Mouse (Mus musculus): ENCODE measurements around the gene Mblac2. TPM values are rescaled to one million over a fixed set of nuclear protein-coding genes. Genes with fewer than 3 reads are reported as not detected.

Gene Mblac2
- polyA plus RNA-seq, 2 experiments = 4.9 to 14.1 TPM

- Histone ChIP-seq H3K4me1 (ENCODE audit: control insufficient read depth, insufficient read depth, low read length) (peaks cover 11% of the 10 kb centered on the region; the same call in 1 of the 2 replicates), H3K4me3 (replicated peaks; ENCODE audit: low read length) (no peak overlapping the region)
- 82% methylated on average over 11 of the region's 11 CpGs for WGBS
These were observed 74.8 kb downstream of the Mblac2 start for GRCm38 (mm10) chr13:81785766-81786480.

DNA sequence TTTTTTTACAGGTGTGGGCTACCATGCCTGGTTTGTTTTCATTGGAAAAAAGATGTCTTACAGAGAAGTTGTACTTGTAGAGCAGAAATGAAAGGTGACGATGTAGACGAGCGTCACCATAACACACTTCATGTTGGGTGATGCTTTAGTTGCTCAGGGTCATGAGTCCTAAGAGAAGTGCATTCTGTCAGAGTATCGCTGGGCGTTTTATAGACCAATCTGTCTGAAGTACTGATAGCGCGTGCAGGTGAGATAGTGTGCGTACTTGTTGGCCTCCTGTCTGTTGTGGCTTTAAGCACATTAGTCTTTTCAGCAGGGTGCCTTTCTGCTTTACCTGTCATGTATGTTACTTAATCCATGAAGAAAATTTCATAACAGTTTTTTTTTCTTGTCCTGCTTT is 79.0 kb downstream of the Mblac2 start:
- DNase-seq (ENCODE audit: low spot score) = no peak
- Histone ChIP-seq H3K9me3 (ENCODE audit: control insufficient read depth, low read length) (no peaks in the 10 kb centered on the region), H3K9ac (ENCODE audit: low read depth, low read length, severe bottlenecking) (no peak overlapping the region), H3K4me2 (replicated peaks; ENCODE audit: low read depth, low read length, severe bottlenecking) (no peak overlapping the region), H3K36me3 (ENCODE audit: control insufficient read depth, insufficient read depth, low read length) (peaks cover 46% of the 10 kb centered on the region), H3K27ac (replicated peaks; ENCODE audit: low read depth, low read length) (no peak overlapping the region), H3K27me3 (ENCODE audit: control insufficient read depth, insufficient read depth, low read length) (no peaks in the 10 kb centered on the region), H3K4me3 (replicated peaks; ENCODE audit: low read length) (no peak overlapping the region), H3K4me1 (ENCODE audit: control insufficient read depth, insufficient read depth, low read length) (peaks cover under 1% of the 10 kb centered on the region; the same call in 1 of the 2 replicates)
- ATAC-seq (ENCODE audit: low FRiP score, low read depth) = no peak
- no peak for TF ChIP-seq POLR2A (IDR thresholded peaks at IDR 0.05; ENCODE audit: borderline replicate concordance, extremely low read depth, insufficient read depth, insufficient read length)
- 92% methylated on average over 8 of the region's 8 CpGs for WGBS

More at GRCm38 (mm10) chr13:81785766-81786480, 74.8 kb downstream of the Mblac2 start:
- peaks cover 26% of the 10 kb centered on the region for H3K36me3 ChIP-seq (ENCODE audit: control insufficient read depth, insufficient read depth, low read length)
- H3K4me2 ChIP-seq (replicated peaks; ENCODE audit: low read depth, low read length, severe bottlenecking) = no peak overlapping the region
- no peak for TF ChIP-seq POLR2A (IDR thresholded peaks at IDR 0.05; ENCODE audit: borderline replicate concordance, extremely low read depth, insufficient read depth, insufficient read length)
- H3K9ac ChIP-seq (ENCODE audit: low read depth, low read length, severe bottlenecking) = no peak overlapping the region
- no peak overlapping the region for H3K27ac ChIP-seq (replicated peaks; ENCODE audit: low read depth, low read length)
- DNase-seq (ENCODE audit: low spot score) (no peak), ATAC-seq (ENCODE audit: low FRiP score, low read depth) (no peak)
- H3K27me3 ChIP-seq (ENCODE audit: control insufficient read depth, insufficient read depth, low read length) = no peaks in the 10 kb centered on the region
- no peaks in the 10 kb centered on the region for H3K9me3 ChIP-seq (ENCODE audit: control insufficient read depth, low read length)

DNA sequence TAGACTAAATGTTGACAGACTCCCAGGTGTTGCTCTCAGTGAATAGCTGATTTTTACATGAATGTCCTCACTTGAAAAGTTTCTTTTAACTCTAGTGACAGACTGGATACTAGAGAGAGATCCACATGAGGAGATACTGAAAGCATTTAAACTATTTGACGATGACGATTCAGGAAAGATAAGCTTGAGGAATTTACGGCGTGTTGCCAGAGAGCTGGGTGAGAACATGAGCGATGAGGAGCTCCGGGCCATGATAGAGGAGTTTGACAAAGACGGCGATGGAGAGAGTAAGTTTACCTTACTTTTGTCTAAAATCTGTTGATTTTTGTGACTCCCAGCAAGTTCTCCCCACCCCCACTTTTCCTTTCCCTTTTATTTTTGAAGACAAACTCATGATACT is 80.7 kb downstream of the Mblac2 start:
- DNase-seq (ENCODE audit: low spot score) = no peak
- Histone ChIP-seq H3K36me3 (ENCODE audit: control insufficient read depth, insufficient read depth, low read length) (peaks cover 48% of the 10 kb centered on the region), H3K9ac (ENCODE audit: low read depth, low read length, severe bottlenecking) (no peak overlapping the region), H3K4me1 (ENCODE audit: control insufficient read depth, insufficient read depth, low read length) (no peaks in the 10 kb centered on the region), H3K4me3 (replicated peaks; ENCODE audit: low read length) (no peak overlapping the region), H3K27me3 (ENCODE audit: control insufficient read depth, insufficient read depth, low read length) (no peaks in the 10 kb centered on the region), H3K4me2 (replicated peaks; ENCODE audit: low read depth, low read length, severe bottlenecking) (no peak overlapping the region), H3K9me3 (ENCODE audit: control insufficient read depth, low read length) (no peaks in the 10 kb centered on the region), H3K27ac (replicated peaks; ENCODE audit: low read depth, low read length) (no peak overlapping the region)
- no peak for ATAC-seq (ENCODE audit: low FRiP score, low read depth)
- 67% methylated on average over 8 of the region's 8 CpGs for WGBS
- no peak for TF ChIP-seq POLR2A (IDR thresholded peaks at IDR 0.05; ENCODE audit: borderline replicate concordance, extremely low read depth, insufficient read depth, insufficient read length)

DNA sequence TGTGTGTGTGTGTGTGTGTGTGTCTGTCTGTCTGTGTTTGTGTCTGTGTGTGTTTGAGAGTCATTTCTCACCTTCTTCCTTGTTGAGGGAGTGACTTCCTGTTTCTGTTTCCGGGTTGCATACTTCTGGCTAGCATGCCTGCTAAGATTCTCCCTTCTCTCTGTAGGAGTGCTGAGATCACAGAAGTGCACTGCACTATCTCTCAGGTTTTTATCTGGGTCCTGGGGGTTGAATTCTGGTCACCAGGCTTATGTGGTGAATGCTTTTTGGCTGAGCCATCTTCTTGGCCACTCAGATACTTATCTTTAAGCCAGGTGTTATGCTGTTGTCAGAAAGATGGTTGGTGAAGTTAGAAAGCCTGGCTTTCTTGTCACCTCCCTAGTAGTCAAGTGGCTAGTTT is 82.7 kb downstream of the Mblac2 start:
- H3K27me3 ChIP-seq (ENCODE audit: control insufficient read depth, insufficient read depth, low read length) = no peaks in the 10 kb centered on the region
- ATAC-seq (ENCODE audit: low FRiP score, low read depth) = no peak
- no peaks in the 10 kb centered on the region for H3K9me3 ChIP-seq (ENCODE audit: control insufficient read depth, low read length)
- TF ChIP-seq POLR2A (IDR thresholded peaks at IDR 0.05; ENCODE audit: borderline replicate concordance, extremely low read depth, insufficient read depth, insufficient read length) = no peak
- 61% methylated on average over 1 of the region's 1 CpGs for WGBS
- peaks cover 33% of the 10 kb centered on the region for H3K36me3 ChIP-seq (ENCODE audit: control insufficient read depth, insufficient read depth, low read length)
- H3K4me2 ChIP-seq (replicated peaks; ENCODE audit: low read depth, low read length, severe bottlenecking) = no peak overlapping the region
- no peak overlapping the region for H3K4me3 ChIP-seq (replicated peaks; ENCODE audit: low read length)
- H3K4me1 ChIP-seq (ENCODE audit: control insufficient read depth, insufficient read depth, low read length) = no peaks in the 10 kb centered on the region
- H3K27ac ChIP-seq (replicated peaks; ENCODE audit: low read depth, low read length) = no peak overlapping the region
- no peak for DNase-seq (ENCODE audit: low spot score)
- H3K9ac ChIP-seq (ENCODE audit: low read depth, low read length, severe bottlenecking) = no peak overlapping the region

DNA sequence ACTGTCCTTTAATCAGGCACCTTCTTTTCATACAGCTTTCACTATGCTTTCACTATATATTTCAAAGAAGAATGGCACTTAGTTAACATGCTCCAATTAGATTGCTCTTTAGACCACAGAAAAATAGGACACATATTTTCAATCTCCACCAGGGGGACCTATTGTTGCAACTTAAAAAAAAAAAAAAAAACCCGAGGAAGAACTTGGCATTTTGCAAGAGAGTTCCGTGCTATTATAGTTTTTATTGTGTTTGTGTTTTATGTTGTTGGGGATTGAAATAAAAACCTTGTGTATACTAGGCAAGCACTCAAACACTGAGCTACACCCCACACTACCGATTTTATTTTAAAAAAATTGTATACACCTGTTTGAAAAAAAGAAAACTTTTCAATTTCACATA is 90.0 kb downstream of the Mblac2 start:
- 32% methylated on average over 3 of the region's 3 CpGs for WGBS
- no peak overlapping the region for H3K27ac ChIP-seq (replicated peaks; ENCODE audit: low read depth, low read length)

More for the DNA sequence above, 90.0 kb downstream of the Mblac2 start:
- Histone ChIP-seq H3K4me3 (replicated peaks; ENCODE audit: low read length) (no peak overlapping the region), H3K4me2 (replicated peaks; ENCODE audit: low read depth, low read length, severe bottlenecking) (no peak overlapping the region), H3K27me3 (ENCODE audit: control insufficient read depth, insufficient read depth, low read length) (no peaks in the 10 kb centered on the region), H3K9me3 (ENCODE audit: control insufficient read depth, low read length) (no peaks in the 10 kb centered on the region), H3K4me1 (ENCODE audit: control insufficient read depth, insufficient read depth, low read length) (no peaks in the 10 kb centered on the region), H3K36me3 (ENCODE audit: control insufficient read depth, insufficient read depth, low read length) (0 out of 2 replicates have a peak, but pooled peaks cover 2% of the 10 kb centered on the region), H3K9ac (ENCODE audit: low read depth, low read length, severe bottlenecking) (no peak overlapping the region)
- no peak for ATAC-seq (ENCODE audit: low FRiP score, low read depth)
- no peak for DNase-seq (ENCODE audit: low spot score)
- no peak for TF ChIP-seq POLR2A (IDR thresholded peaks at IDR 0.05; ENCODE audit: borderline replicate concordance, extremely low read depth, insufficient read depth, insufficient read length)

Other genes starting within 250 kb of the Mblac2 start
- 0.55 TPM in 2 replicates for gene Adgrv1, start 78.2 kb upstream of the Mblac2 start, polyA plus RNA-seq (2012; rRNA removed)
- 0.65 and 0.96 TPM in 2 replicates for gene Adgrv1, start 78.2 kb upstream of the Mblac2 start, polyA plus RNA-seq (2014; fragmentation: Nextera tagmentation; extraction: Ambion mirVana)
- gene Lysmd3, start 53.7 kb upstream of the Mblac2 start, polyA plus RNA-seq (2012; rRNA removed) = 15.1 and 19.3 TPM in 2 replicates
- 35.1 and 35.7 TPM in 2 replicates for gene Lysmd3, start 53.7 kb upstream of the Mblac2 start, polyA plus RNA-seq (2014; fragmentation: Nextera tagmentation; extraction: Ambion mirVana)
- 12.2 and 15.0 TPM in 2 replicates for gene Polr3g, start 328 bp upstream of the Mblac2 start, polyA plus RNA-seq (2012; rRNA removed)
- gene Polr3g, start 328 bp upstream of the Mblac2 start, polyA plus RNA-seq (2014; fragmentation: Nextera tagmentation; extraction: Ambion mirVana) = 29.9 and 31.1 TPM in 2 replicates
- 87.5 and 200 TPM in 2 replicates for gene Cetn3, start 71.7 kb downstream of the Mblac2 start, polyA plus RNA-seq (2012; rRNA removed)
- 250 and 262 TPM in 2 replicates for gene Cetn3, start 71.7 kb downstream of the Mblac2 start, polyA plus RNA-seq (2014; fragmentation: Nextera tagmentation; extraction: Ambion mirVana)

Measured in limb, embryonic 14.5 days (tissue).